Mouse (Mus musculus) right cerebral cortex, adult 2 months (tissue): ENCODE results near the gene Myrfl.
A peak's percentile ranks its signal among the peaks of the same experiment; 100 is the strongest.

Experiments used
- DNase-seq, 2 experiments: peaks; one replicate each; pipeline ENCODE4 v3.0.0; 2021 to 2022; ENCODE audit warnings: low spot score in 2 of 2

The Myrfl gene

GRCm38 (mm10) chr10:116760561-116760960 lies 136.2 kb downstream of the Myrfl start:
- no peak for DNase-seq

DNA sequence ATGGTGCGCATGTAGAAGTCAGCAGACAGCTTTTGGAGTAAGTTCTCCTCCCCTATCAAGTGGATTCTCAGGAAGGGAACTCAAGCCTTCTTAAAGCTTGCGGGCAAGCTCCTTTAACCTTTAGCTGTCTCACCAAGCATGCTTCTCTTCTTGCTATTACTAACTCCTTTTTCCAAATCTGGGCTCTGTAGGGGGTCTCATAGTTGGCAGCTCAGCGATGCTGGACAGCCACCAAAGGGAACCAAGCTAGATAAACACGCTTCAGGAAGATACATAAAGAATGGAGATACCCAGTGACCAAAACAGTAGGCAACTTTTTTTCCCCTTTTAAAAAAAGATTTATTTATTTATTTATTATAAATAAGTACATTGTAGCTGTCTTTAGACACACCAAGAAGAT lies 136.9 kb downstream of the Myrfl start:
- no peak for DNase-seq

- peak in 1 of 2 experiments; percentile 31 for DNase-seq
Observed at GRCm38 (mm10) chr10:116755881-116756581, 140.7 kb downstream of the Myrfl start.

- DNase-seq, result no peak
Observed at GRCm38 (mm10) chr10:116754940-116755339, 141.8 kb downstream of the Myrfl start.

GRCm38 (mm10) chr10:116750895-116751294 lies 145.8 kb downstream of the Myrfl start:
- no peak for DNase-seq

DNA sequence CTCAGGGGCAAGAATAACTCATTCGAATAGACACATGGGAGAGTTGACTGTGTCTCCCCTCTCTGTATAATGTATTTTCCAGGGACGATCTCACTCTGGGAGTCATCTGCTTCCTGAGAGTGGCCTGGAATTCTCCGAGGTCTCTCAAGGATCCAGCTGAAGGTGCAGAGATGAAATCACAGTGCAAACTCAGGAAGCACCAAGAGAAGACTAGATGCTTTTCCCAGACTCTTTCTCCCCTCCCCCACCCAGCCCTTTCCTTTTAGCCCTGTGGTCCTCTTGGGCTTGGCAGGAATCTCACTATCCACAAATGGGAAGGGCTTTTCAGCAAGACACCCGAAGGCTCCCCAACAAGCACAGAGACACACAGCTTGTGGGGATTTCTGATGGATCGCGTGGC lies 146.7 kb downstream of the Myrfl start:
- no peak for DNase-seq

- DNase-seq, result no peak
Observed at GRCm38 (mm10) chr10:116748681-116749080, 148.0 kb downstream of the Myrfl start.

GRCm38 (mm10) chr10:116746281-116747011 lies 150.3 kb downstream of the Myrfl start:
- no peak for DNase-seq

- no peak for DNase-seq
Observed at GRCm38 (mm10) chr10:116742696-116743095, 154.0 kb downstream of the Myrfl start.

DNA sequence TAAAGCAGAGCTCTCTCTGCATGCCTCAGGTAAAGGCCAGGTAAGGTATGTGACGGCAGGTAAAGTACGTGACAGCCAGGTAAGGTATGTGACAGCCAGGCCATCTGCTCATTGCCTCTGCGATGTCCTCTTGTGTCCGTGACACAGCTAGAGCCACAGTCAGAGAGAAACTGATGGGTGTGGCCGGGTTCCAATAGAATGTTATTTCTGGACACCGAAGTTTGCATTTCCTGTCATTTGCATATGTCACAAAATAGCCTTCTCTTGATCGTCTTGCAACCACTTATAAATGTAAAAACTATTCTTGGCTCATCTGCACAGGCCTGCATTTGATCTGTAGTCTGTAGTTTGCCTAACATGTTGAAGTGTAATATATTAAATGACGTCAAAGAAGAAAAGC lies 154.5 kb downstream of the Myrfl start:
- no peak for DNase-seq

DNA sequence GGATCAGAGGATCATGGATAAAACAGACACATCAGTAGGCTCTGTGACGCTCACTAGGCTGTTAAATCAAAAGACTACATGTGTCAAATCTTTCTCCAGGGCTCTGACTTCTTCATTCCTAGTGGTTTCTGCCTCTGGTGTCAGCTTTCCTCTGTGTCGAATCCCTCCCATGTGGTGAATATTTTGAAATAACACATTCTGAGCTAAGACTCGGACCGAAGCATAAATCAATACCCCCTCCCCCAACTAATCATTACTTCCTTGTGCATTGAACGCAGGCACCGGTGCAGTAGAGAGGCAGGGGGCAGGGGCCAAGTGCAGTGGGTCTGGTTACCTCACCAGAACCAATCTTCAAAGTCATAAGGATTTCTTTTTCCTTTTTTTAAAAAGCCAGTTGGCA lies 155.4 kb downstream of the Myrfl start:
- DNase-seq, result no peak

- peak; percentile 46 to 62 for DNase-seq
Observed at GRCm38 (mm10) chr10:116740073-116740472, 156.6 kb downstream of the Myrfl start.

DNA sequence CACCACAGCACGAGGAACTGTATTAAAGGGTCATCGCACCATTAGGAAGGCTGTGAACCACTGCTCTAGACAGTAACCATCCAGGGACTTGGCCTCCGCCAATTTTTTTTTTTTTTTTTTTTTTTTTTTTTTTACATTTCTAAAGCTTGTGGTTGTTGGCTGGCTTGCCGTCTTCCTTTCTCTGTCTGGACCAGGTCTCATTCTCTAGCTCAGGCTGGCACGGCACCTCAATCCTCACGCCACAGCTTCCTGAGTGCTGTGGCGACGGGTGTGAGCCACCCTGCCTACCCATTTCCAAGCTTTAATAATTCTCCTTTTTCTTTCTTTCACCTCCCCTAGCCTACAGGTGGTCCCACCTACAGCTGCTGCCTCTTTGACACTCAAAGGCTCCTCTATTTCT lies 158.2 kb downstream of the Myrfl start:
- no peak for DNase-seq

DNA sequence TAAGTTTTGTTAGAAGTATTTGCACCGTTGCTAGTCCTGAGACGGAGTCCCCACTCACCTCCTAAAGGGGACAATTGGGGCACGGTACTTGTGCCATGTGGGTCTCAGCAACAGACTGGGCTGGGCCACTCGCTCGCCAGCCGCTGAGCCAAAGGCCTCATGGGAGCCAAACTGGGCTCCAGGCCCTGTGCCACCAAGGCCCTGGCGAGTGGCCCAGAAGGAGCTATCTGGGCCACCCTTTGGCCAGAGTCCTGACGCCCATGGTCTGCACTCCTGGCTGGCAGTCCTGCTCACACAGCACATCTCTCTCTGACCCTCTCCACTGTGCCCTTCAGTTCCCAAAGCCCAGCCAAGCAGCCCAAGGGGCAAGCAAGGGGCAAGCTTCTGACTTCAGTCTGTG lies 161.1 kb downstream of the Myrfl start:
- peak in 1 of 2 experiments; percentile 40 for DNase-seq

GRCm38 (mm10) chr10:116733651-116734050 lies 163.1 kb downstream of the Myrfl start:
- no peak for DNase-seq

DNA sequence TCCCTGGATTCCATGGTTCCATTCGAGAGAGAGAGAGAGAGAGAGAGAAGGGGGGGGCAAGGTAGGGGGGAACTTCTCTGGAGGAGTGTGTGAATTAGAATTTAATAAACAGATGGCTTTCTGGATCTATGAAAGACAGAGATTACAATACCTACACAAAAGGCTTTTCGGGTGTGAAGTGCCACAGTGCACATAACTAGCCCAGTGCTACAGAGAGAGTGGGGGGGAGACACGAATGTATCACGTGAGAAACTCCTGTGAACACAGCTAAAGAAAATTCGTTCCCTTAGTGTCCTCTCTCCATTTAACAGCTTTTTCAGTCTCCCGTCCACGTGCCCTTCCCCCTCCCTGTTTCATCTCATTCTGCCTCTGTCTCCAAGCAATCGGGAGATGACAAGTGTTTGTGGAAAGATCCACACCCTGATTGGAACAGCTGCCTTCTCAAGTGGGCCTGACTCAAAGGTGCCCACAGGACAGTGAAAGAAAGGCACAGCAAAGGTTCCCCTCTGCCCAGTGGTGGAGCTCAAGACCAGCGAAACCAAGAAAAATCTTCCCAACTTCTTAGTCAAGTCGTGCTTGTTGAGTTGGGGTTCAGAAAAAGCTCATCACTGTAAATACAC lies 166.6 kb downstream of the Myrfl start:
- no peak for DNase-seq

DNA sequence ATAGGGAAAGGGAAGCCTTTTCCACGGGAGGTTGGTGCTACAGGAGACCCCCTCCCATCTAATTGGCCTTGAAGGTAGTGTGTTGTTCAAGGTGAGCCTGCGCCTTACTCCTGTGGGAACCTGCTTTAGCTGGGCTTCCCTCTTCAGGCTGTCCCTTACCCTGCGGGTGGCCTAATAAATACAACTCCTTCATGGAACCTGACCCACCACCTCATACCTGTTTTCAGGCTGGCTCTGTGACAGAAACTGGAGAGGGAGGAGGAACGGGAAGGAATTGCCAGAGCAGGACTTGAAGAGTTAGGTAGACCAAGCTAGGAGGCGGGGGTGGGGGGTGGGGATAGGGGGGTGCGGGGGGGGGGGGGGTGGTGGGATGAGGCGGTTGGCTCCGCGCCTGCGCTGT lies 167.9 kb downstream of the Myrfl start:
- no peak for DNase-seq

GRCm38 (mm10) chr10:116727702-116728298 lies 168.9 kb downstream of the Myrfl start:
- no peak for DNase-seq
